Comparison of ENCODE assay signal across 21 mouse cellular contexts in genomic region chr10:117595442-117596164, GRCm38 (mm10). TPM values are rescaled to one million over a fixed set of nuclear protein-coding genes. Genes with fewer than 3 reads are reported as not detected.
DNase-seq lines count a peak whose midpoint lies in the region; ATAC-seq and TF ChIP-seq lines count a peak whose summit lies in the region.
"Had no signal": no experiment of that assay in that cellular context is flagged by ENCODE, and none has a peak within 500 bp of the region (broad histone marks: within the 10 kb centered on the region; RNA-seq: fewer than 3 reads in every experiment).

No protein-coding gene starts in this region.

- peaks cover 11% of the 10 kb centered on the region for H3K4me1 ChIP-seq in thymus, adult 2 months (replicated peaks; ENCODE audit: control insufficient read depth, insufficient read depth, low read length)
- peaks cover 4% of the 10 kb centered on the region for H3K4me1 ChIP-seq in bone marrow, adult 2 months (ENCODE audit: control insufficient read depth, insufficient read depth, low read length)
- H3K4me1 ChIP-seq: hindbrain, embryonic 15.5 days; intestine, embryonic 15.5 days; midbrain, embryonic 12.5 days; neural tube, embryonic 13.5 days had no signal

- H3K4me3 ChIP-seq in thymus, adult 2 months (ENCODE audit: control insufficient read depth, insufficient read depth, low read length) = no peak overlapping the region
- H3K4me3 ChIP-seq in bone marrow, adult 2 months (replicated peaks; ENCODE audit: control insufficient read depth, low read depth, low read length) = no peak overlapping the region
- H3K4me3 ChIP-seq: embryonic facial prominence, embryonic 10.5 days; heart, embryonic 13.5 days; hindbrain, embryonic 15.5 days; intestine, embryonic 15.5 days; midbrain, embryonic 12.5 days; neural tube, embryonic 13.5 days had no signal

- no peak for TF ChIP-seq CTCF in thymus, adult 2 months (IDR thresholded peaks at IDR 0.05; ENCODE audit: borderline replicate concordance, control insufficient read depth, extremely low read depth, insufficient read depth, low read length, poor library complexity)
- TF ChIP-seq CTCF in bone marrow, adult 2 months (IDR thresholded peaks at IDR 0.05; ENCODE audit: control insufficient read depth, insufficient read depth, low read length) = no peak

- H3K27me3 ChIP-seq in thymus, adult 2 months (ENCODE audit: control insufficient read depth, insufficient read depth, low read length) = no peaks in the 10 kb centered on the region
- H3K27me3 ChIP-seq: hindbrain, embryonic 15.5 days; intestine, embryonic 15.5 days; midbrain, embryonic 12.5 days; neural tube, embryonic 13.5 days had no signal

- no peaks in the 10 kb centered on the region for H3K36me3 ChIP-seq in thymus, adult 2 months (ENCODE audit: control insufficient read depth, insufficient read depth, low read length)
- H3K36me3 ChIP-seq: embryonic facial prominence, embryonic 10.5 days; heart, embryonic 13.5 days; hindbrain, embryonic 15.5 days; intestine, embryonic 15.5 days; midbrain, embryonic 12.5 days; neural tube, embryonic 13.5 days had no signal

- H3K27ac ChIP-seq in thymus, adult 2 months (ENCODE audit: control insufficient read depth, insufficient read depth, low read length) = peak overlapping the region; percentile 66; the same call in 1 of the 2 replicates
- peak overlapping the region; percentile 86 for H3K27ac ChIP-seq in bone marrow, adult 2 months (ENCODE audit: control insufficient read depth, insufficient read depth, low read depth, low read length, poor library complexity)
- H3K27ac ChIP-seq: embryonic facial prominence, embryonic 10.5 days; heart, embryonic 13.5 days; hindbrain, embryonic 15.5 days; intestine, embryonic 15.5 days; kidney, postnatal 0 days; macrophage; midbrain, embryonic 12.5 days; neural tube, embryonic 13.5 days had no signal

- intact Hi-C loops in left cerebral cortex, postnatal 36 days (cut with DNase I) = no loop called here

- TF ChIP-seq POLR2A in thymus, adult 2 months (IDR thresholded peaks at IDR 0.05; ENCODE audit: control insufficient read depth, extremely low read depth, insufficient read depth, low read length, poor library complexity) = no peak
- no peak for TF ChIP-seq POLR2A in bone marrow, adult 2 months (IDR thresholded peaks at IDR 0.05; ENCODE audit: borderline replicate concordance, control insufficient read depth, low read depth, low read length)

- 52% methylated on average over 13 of the region's 13 CpGs for WGBS in thymus, adult 2 months
- 39% methylated on average over 13 of the region's 13 CpGs for WGBS in bone marrow, adult 2 months

- DNase-seq in thymus, adult 2 months = peak; percentile 5
- no peak for DNase-seq in thymus, postnatal 10 days (ENCODE audit: low spot score in 2 of 2)
- peak; percentile 75 for DNase-seq in spleen, postnatal 36 days (ENCODE audit: low spot score in 2 of 2)
- no peak for DNase-seq in urinary bladder, postnatal 36 days (ENCODE audit: low spot score in 2 of 2)
- DNase-seq in left cerebral cortex, postnatal 36 days (ENCODE audit: low spot score in 2 of 2) = no peak
- DNase-seq: adrenal gland, postnatal 14 days; cerebellum, adult 18-20 months; cerebellum, postnatal 36 days; heart, postnatal 36 days; lung, embryonic 14.5 days had no signal

- peak; percentile 37 for ATAC-seq in megakaryocyte progenitor cell, adult 5-6 weeks (replicated peaks; ENCODE audit: poor library complexity)
- no peak for ATAC-seq in monocyte, adult 5-6 weeks (replicated peaks; ENCODE audit: insufficient number of reproducible peaks, low FRiP score, low TSS enrichment, poor library complexity, severe bottlenecking)
- ATAC-seq: intestine, embryonic 15.5 days had no signal

RNA-seq across cellular contexts. Expression of gene Cpm, which starts 33.7 kb away (rescaled TPM):
- 3.2 and 3.6 TPM in 2 replicates for polyA plus RNA-seq in thymus, adult 2 months (2012; rRNA removed)
- 2.6 and 11.6 TPM in 2 replicates for polyA plus RNA-seq in bone marrow, adult 2 months (2011; ENCODE audit: insufficient read depth, insufficient read length, low replicate concordance, missing spikeins)
- not detected in 2 replicates for total RNA-seq in megakaryocyte progenitor cell, adult 5-6 weeks (2015)
- total RNA-seq in megakaryocyte progenitor cell, adult 5-6 weeks (2017) = 0.17 TPM in 1 of 2 replicates, not detected in the other
- total RNA-seq in monocyte, adult 5-6 weeks (2017) = 2.1 to 7.3 TPM (median 4.2 TPM) in 3 replicates
- 1 to 10 TPM; 7.5 to 8.1 TPM for total RNA-seq in left cerebral cortex, postnatal 36 days (2021)

Comparison
In these comparisons a context has a peak if more than half of its experiments do, and no peak if none do; other contexts are left out.
1. DNase-seq: peak in thymus, adult 2 months (single experiment) and spleen, postnatal 36 days (2 of 2); none in thymus, postnatal 10 days (0 of 2), urinary bladder, postnatal 36 days (0 of 2) and left cerebral cortex, postnatal 36 days (0 of 2).